Mouse (Mus musculus) retina, adult 2 months (tissue): ENCODE data around the gene Fam169b.

Experiments
- DNase-seq: peaks from one replicate; pipeline ENCODE4 v3.0.0-alpha.2; 2012; ENCODE audit warnings: low read depth, low spot score

The Fam169b gene

DNA sequence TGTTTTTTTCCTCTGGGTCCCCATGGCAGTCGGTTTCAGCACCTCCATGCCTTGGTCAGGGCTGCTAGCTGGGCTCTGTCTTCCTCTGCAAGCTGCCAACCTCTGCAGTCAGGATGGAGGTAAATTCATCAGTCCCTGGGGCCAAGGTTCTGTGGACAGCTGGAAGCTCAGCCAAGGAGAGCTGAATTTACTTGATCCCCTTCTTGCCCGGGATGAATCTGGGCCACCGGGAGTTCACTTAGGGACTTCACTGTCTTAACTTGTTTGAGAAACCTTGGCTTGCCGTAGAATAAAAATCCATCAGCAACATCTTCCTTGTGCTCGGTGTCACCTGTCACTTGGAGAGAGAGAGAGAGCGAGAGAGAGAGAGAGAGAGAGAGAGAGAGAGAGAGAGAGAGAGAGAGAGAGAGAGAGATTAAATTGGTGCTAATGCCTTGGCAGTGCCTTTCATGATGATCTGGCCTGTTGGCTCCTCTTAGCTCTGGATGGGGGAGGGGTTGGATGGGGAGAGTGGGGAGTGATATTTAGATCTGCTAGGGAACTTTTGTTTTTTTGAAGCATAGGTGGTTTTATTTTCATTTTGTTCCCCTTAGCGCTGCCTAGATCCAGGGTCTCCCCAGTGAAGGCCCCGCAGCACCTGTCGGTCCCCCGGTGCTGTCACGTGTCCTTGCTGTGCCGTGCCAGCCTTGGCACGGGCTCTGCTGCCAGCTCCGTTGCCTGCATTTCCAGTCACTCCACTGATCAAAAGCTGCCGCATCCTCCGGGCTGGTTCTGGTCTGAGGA, 44.6 kb downstream of the Fam169b start:
- no peak for DNase-seq

DNA sequence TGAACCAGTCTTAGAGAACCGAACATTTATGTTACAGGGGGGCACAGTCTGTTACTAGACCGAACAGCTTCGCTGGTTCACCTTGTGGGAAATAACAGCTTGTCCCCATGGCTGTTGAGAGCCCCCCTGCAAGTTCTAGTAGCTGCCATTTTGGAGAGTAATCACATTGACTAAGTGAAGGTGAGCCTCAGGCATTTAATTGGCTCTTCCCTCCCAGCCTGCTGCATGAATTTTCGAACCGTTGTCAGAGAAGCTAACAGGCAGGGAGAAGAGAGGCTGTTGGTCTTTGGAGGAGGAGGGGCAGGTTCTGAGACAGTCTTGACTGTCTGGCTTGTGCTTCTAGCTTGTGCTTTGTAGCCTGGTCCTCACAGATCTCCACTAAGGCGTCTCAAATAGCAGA, 45.3 kb downstream of the Fam169b start:
- no peak for DNase-seq

DNA sequence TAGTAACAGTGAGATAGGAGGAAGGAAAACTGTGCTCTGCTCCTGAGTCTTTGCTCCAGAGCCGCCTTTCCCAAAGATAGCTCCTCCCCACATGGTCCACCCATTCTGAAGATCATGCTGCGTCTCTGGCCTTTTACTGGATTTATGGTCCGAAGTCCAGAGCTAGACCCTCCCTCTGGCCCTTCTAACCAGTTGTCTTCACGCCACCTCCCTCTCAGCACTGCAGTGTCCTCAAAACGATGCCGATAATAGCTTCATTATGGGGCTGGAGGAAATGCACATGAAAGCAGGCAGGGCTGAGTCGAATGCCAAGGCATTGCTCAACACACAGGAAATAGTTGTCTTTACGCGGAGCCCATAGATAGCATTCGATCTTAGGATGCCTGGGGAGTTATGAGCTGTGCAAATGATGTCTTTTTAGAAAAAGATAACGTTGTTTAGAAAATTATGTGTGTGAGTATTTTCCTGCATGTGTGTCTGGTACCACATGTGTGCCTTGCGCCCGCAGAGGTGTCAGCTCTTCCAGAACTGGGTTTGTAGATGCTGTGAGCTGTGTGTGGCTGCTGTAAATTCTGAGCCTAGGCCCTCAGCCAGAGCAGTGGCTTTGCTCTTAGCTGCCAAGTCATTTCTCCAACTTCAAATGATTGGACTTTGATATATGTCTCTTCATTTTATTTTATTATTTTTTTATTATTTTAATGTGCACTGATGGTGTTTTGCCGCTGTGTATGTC, 46.6 kb downstream of the Fam169b start:
- no peak for DNase-seq

DNA sequence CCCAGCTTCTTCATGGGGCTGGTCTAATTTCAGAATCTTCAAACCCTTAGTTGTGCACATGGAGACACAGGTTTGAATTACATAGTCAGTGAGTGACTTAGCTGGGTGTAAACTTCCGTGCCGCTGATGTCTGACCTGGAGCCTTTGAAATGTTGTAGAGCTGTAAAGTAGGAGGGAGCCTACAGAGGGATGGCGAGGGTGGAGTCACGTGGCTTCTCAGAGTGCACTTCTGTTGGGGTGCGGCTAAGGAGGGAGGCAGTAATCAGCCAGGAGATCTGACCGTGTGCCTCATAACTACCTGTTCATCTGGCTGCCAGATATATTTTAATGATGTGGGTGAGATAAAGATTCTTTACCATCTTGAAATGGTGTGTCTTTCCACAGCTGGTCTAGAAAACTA, 49.4 kb downstream of the Fam169b start:
- DNase-seq = no peak

DNA sequence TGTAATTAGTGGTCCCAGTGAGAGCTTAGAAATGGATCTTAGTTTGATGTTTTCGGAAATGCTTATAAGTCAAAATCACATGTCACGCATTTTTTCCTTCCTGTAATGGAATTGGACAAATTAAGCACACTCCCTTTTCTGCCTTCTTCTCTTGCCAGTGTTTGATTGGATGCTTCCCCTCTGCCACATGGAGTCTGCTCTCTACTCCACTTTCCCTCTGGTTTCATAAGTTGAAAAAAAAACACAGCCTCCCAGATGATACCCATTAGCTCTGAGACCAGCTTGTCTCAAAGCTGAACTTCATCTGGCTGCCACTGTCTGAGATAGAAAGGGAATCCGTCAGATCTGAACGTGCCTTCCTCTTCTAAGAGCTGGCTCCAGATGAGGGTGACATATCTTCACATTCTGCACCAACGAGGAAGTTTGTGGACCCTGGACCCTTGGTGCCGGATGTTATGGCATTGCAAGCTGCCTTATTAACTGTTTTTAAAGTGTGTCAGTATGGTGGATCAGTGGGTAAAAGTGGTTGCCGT, 52.6 kb downstream of the Fam169b start:
- DNase-seq = no peak

DNA sequence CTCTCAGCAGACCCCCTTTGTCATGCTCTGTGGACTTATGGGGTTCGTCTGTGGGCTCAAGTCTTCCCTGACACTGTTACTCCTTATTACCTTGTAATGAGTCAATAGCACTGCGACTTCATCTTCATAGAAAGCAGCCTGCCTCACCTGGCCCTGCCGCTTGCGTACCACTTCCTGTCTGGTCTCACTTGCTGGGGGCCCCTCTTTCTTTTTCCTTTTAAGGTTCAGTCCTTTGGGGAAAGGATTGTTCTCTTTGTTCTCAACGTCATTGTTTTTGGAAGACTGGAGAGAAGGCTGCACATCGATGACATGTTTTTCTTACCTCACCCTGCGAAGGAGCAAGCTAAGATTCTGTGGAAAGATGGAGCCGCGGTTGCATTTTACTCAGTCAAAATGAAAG, 55.4 kb downstream of the Fam169b start:
- DNase-seq = no peak

DNA sequence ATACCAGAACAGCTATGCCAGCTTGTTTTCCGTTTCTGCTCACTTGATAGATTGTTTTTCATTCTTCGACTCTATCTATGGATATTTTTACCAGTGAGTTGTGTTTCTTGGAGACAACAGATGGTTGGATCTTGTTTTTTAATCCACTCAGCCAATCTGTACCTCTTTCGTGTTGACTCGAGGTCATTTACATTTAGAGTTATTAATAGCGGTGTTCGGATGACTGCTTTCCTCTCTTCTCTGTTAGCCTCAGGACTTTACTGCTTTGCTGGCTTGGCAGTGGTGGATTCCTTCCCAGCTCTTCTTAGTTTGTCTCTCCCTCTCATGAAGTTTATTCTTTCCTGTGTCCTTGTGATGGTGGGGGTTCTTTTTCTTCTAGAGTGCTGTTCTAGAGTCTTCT, 59.2 kb downstream of the Fam169b start:
- DNase-seq = no peak

DNA sequence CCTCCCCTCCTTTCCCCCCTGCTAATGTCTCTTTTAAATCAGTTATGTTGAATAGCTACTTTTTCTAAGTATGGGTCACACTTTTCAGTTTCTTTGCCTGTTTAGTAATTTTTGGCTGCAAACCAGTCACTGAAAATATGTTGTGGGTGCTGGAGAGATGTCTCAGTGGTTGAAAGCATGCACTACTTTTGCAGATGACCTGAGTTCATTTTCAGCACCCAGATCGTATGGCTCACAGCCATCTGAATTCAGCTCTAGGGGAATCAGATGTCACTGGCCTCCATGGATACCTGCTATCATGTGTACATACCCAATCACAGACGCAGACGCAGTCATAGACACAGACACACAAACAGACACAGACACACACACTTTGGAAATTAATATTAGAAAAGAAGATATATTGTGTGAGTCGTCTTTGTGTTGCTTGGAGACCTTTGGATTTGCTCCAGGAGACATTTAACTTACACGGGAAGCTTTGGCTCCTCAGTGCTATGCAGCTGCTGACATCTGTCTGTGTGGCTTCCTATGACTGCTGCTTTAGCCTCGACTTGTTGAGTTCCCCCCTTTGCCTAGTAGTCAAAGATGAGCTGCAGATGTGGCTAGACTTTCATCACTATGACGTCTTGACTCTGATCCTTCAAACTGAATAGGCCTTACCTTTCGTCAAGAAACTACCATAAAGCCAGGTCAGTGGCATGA, 63.6 kb downstream of the Fam169b start:
- DNase-seq = no peak

DNA sequence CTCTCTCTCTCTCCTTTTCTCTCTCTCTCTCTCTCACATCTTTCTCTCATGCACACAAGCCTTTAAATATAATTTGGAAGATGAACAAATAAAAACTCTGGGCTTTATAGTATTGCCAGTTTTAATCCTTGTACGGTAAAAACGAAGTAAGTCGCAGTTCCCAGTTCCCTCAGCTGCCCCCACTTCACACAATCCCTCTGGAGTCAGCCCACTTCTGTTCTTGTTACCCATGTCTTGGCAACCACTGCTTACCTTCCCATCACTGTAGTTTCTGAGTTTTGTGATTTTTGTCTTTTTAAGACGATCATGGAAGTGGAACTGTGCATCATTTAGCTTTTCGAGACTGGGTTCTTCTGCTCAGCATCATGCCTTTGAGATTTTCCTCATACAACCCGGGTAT, 65.0 kb downstream of the Fam169b start:
- DNase-seq = no peak

DNA sequence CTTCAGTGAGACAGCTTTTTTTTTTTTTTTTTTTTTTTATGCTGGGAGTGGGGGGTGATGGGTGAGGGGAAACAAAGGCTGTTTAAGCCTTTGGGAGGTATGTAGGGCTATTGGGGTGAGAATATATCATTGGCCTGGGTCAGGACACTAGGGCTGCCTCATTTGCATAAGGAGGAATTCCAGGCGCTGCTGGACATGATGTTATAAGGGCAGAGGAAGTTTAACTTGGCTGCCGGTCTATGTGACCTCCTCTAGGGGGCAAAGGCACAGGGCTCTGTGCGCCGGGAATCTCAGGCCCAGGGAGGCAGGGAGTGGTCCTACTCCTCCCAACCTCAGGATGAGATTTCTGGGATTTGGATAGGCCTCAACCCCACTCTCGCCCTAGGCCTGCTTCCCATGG, 70.9 kb downstream of the Fam169b start:
- DNase-seq = no peak

DNA sequence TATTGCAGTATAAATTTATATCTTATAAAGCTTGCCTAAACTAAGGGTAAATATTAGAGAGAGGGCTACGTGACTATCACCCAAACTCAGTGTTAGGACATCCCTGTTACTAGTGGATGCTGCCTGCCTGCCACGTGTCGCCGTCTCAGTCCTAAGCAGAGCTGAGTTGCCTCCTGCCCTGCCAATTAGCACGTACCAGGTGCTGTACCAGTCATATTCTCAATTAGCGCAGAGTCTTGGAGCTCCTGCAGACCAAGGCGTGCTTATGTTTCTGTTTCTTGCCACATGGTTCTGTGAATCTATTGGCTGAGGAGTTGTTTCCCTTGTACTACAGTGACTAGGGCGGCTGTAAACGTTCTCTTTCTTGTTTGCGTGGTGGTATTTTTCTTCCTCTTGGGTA, 72.3 kb downstream of the Fam169b start:
- no peak for DNase-seq

DNA sequence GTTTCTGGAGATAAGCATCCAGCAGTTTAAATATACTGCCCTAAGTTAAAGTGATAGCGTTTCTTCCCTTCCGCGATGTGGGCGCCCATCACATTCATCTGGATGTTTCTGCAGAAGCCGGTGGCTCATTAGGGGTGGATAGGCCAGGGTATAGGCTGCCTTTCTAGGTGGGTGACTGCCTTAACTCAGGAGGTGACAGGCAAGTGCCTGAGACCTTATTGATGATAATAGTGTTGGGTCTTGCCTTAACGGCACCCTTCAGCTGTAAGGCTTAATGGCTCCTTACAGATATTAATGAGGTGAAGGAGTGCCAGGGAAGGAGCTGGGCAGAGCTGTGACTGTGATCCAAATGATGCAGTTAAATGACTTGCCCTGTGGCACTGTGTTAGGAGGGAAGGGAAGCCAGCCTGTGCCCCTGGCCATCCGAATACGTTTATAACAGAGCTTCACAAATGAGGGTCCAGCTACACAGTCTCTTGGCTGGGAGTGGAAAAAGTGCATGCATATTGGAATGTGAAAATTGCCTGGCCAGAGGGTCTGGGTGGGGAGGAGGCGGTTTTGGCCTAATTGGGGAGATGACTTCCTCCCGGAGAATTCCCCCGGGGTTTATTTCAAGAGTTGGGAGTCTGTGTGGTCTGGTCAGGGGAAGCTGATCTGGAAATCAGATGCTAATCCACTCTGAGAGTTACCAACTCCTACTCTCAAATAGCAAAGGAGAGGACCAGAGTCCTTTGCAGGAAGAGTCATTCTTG, 81.9 kb downstream of the Fam169b start:
- DNase-seq = no peak

DNA sequence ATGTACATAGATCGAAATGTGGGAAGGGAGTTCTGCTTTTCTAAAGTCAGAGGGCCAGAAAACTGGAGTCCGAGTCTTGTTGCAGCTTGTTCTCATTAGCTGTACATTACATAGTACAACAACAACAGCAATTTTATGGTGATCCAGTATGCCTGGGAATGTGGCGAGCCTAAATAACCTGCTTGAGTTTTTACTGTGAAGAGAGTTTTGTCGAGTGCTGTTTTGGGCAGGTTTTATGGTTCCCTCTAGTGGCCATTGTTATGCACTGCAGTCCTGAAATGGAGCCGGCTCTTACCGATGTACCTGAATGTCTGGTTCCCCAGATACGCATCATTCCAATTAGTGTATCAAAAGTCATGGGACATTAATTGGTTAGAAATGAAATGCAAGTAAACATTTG, 83.8 kb downstream of the Fam169b start:
- DNase-seq = peak; percentile 41

DNA sequence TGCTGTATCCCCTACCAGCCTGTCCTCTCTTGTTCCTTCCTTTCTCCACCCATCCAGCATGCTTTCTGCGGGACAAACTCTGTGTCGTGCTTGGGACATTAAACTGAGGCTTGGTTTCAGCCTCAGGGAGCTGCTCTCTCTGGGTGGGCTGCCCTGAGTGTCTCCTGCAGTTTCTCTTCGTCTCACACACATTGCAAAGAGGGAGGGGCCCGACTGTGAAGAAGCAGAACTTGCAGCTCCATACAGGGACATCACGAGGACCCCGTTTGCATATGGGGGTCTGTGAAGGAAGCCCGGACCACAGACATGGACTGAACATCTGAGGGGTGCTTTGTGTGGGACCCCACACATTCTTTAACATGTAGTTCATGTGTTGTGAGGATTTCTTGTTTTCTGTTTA, 89.0 kb downstream of the Fam169b start:
- no peak for DNase-seq

DNA sequence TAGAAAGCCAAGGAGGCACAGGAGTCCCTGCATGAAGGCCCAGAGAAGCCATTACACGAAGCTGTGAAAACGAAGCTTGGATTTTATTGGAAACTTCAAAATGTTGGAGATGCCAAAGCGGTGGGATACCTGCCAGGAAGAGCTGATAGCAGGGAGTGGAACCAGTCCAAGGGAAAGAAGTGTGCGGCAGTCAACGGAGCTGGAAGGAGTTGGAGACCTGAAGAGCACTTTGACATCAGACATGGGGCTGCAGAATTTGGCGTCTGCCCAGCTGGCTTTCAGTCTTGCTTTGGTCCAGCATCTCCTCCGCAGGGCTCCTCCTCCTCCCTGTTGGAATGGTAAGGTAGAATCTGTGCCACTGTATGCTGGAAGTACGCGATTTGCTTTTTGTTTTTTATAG, 92.1 kb downstream of the Fam169b start:
- no peak for DNase-seq

DNA sequence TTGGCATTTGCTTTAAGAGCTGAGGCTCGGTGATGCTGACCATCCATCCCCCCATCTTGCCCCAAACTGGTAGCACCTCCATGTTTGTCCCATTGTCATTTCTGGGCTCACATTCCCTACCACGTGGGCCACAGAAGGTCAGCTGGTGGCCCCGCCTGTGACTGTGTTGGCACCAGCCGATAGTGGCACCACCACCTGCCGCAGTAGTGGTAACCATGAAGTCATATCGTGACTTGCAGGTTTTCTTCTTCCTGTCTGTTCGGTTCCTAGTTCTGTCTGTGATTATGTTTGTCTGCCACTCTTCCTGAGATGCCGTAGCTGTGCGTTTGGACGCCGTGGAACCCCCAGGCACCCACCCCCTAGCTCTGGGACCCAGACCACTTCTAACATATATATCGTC, 95.3 kb downstream of the Fam169b start:
- DNase-seq = no peak

DNA sequence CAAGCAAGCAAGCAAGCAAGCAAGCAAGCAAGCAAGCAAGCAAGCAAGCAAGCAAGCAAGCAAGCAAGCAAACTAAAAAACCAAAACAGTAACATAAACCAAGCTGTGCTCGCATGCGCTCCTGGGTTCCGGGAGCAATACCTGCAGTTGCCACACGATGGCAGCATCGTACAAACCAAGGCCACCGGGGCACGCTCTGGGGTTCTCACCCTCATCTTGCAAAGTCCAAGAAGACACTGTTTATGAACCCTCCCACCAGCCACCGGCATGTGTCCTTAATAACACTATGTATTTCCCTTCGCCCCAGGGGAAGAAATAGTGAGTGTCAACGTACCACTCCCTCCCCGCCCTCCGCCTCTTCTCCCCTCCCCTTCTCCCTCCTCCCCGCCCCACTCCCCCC, 96.1 kb downstream of the Fam169b start:
- peak; percentile 37 for DNase-seq

DNA sequence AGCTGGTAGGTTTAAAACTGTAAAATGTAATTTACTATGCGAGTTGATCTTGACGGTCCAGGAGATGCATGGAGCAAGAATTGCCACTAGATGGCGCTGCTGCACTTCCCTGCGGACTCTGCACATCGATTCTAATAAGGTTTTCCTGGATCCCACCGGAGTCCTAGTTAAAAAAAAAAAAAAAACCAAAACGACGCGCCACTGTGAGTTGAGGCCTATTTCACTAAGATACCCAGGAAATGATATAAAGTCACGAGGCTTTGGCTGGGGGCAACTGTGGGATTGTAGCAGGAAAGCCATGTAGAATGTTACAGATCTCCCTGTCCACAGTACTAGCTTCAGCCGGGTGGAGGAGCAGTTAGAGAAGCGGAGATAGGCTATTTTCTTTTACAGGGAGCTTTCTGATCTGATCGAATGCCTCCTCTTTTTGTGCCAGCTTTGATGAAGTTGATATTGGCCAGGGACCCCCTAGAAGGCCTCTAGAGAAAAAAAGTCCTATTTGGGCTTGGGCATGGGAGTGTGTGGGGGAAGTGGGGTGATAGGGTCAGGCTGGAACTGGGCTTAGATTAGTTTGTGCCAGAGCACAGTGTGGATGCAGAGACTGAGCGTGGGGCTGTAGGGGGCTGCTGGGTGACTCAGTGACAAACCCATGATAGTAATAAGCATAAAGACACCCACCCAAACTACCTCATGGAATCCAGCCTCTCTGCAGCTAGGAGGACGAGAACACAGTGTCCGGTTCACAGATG, 100.6 kb downstream of the Fam169b start:
- peak; percentile 54 for DNase-seq

DNA sequence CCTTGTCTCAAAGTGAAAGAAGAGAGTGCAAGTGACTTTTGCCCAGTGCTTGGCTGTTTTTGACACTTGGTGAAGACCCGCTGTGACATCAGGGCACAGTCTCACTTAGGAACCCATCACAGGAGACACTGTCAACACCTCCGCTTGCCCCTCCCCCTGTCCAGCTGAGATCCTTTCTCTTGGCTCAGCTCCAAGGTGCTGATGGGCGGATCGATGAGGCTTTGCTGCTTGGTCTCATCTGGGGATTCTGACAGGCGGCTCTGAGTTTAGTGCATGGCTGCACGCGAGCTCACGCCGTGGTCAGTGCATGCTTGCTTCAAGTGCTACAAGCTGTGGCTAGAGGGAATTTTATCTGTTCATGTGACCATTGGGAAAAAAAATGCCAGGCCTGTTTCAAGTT, 108.5 kb downstream of the Fam169b start:
- DNase-seq = no peak

DNA sequence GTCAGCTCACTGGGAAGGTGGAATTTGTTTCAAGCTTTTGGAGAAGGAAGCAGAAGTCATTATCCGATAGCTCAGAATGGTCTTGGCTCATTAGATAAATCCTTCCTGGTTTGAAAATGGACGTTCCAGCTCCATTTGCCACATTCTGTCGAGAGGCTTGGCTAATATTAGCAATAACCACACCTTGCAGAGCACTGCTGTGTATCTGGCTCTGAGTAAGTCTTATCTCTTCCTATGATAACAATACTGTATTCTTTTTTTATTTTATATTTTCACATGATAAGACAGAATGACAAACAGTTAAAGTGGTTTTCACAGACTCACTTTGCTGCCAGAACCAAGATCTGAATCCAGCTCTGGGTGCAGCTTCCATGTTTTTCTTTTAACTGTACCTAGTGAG, 113.1 kb downstream of the Fam169b start:
- no peak for DNase-seq

DNA sequence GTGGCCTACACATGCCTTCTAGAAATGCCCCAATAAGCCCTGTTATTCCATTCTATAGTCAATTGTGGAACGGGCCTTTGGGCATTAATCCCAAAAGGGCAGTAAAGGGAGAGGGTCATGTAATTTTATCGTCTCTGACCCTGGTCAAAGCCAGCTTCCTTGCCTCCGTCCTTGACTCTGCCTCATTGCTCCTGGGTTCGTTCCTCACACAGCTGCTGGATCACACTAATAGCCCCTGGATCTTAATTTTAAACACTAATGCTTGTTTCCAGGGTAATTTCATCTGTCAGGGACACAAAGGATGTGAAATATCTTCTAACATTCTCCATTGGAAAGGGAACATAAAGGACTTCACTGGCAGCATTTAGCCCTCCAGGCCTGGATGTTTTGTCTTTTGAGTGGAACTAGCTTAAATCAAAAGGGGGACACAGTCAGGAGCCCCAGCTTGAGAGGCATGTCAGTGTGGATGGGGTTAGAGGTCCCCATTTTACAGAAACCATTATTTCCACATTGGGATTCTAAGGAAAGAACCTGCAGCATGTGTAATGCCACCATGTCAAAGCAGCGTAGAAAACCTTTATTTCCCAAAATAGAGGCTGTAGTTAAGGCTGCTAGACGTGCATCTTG, 122.2 kb downstream of the Fam169b start:
- no peak for DNase-seq
